Mouse (Mus musculus) embryonic facial prominence, embryonic 11.5 days (tissue): ENCODE measurements around the gene Aph1a. TPM values are rescaled to one million over a fixed set of nuclear protein-coding genes. Genes with fewer than 3 reads are reported as not detected.
"Not testable (repeated sequence)": the region's sequence is repeated elsewhere in the genome, so short reads cannot be mapped to it uniquely, and the experiment has no call there.

ENCODE experiments used
- ATAC-seq: fragments of 200-750 bp; cut with Nextera tagmentation; replicated peaks from 2 replicates; pipeline ENCODE4 v1.8.0; 2017; ENCODE audit warnings: low read depth; ENCODE audit not compliant: insufficient number of reproducible peaks, low FRiP score, low TSS enrichment
- DNase-seq: peaks from one replicate; pipeline ENCODE4 v3.0.0-alpha.2; 2015; ENCODE audit warnings: low spot score
- H3K27ac ChIP-seq: fragments of 300-500 bp; sonication (generic); replicated peaks from 2 replicates; pipeline ENCODE4 v1.5.1; 2014; ENCODE audit warnings: mild to moderate bottlenecking, low read depth, low read length, control low read depth
- H3K27me3 ChIP-seq: fragments of 300-500 bp; sonication (generic); 2 replicates; pipeline ENCODE4 v1.6.1; 2014; ENCODE audit warnings: mild to moderate bottlenecking, low read length, moderate library complexity, mixed read lengths; ENCODE audit not compliant: control insufficient read depth, insufficient read depth
- H3K36me3 ChIP-seq: fragments of 300-500 bp; sonication (generic); replicated peaks from 2 replicates; pipeline ENCODE4 v1.6.1; 2014; ENCODE audit warnings: low read depth, mild to moderate bottlenecking, low read length, moderate library complexity, mixed read lengths; ENCODE audit not compliant: control insufficient read depth, insufficient read depth
- H3K4me1 ChIP-seq: fragments of 300-500 bp; sonication (generic); 2 replicates; pipeline ENCODE4 v1.6.1; 2014; ENCODE audit warnings: low read length, mixed read lengths; ENCODE audit not compliant: control insufficient read depth, insufficient read depth
- H3K4me2 ChIP-seq: fragments of 300-500 bp; sonication (generic); 2 replicates; pipeline ENCODE4 v1.6.1; 2014; ENCODE audit warnings: low read depth, mild to moderate bottlenecking, control low read depth, low read length, moderate library complexity
- H3K4me3 ChIP-seq: fragments of 300-500 bp; sonication (generic); 2 replicates; pipeline ENCODE4 v1.5.1; 2014; ENCODE audit warnings: low read depth, low read length, control low read depth
- H3K9ac ChIP-seq: fragments of 300-500 bp; sonication (generic); replicated peaks from 2 replicates; pipeline ENCODE4 v1.6.1; 2014; ENCODE audit warnings: mild to moderate bottlenecking, control low read depth, low read length
- H3K9me3 ChIP-seq: fragments of 300-500 bp; sonication (generic); replicated peaks from 2 replicates; pipeline ENCODE4 v1.6.1; 2016; ENCODE audit warnings: mild to moderate bottlenecking, low read length, inconsistent platforms, mixed read lengths; ENCODE audit not compliant: control insufficient read depth
- WGBS: fragments of 180-500 bp; shearing (Covaris S2); extraction: QIAGEN DNeasy Blood & Tissue Kit; methylation state at CpG from one replicate; pipeline ENCODE4 v1.1.7; 2014; 5-methylcytosine and 5-hydroxymethylcytosine counted together
- polyA plus RNA-seq: library from polyadenylated mRNA; unstranded; fragments of >200 nt; fragmentation: Nextera tagmentation; extraction: Ambion mirVana; gene quantifications from 2 replicates; pipeline ENCODE4 v1.2.1, GENCODE M21; 2014

Aph1a gene
- polyA plus RNA-seq, 1 experiment from 2014 or later, result 31.8 TPM

- Histone ChIP-seq H3K4me1 (peaks cover 2% of the 10 kb centered on the region), H3K27me3 (no peaks in the 10 kb centered on the region), H3K4me3 (no peak overlapping the region), H3K36me3 (no peaks in the 10 kb centered on the region), H3K9ac (no peak overlapping the region), H3K27ac (0 out of 2 replicates have a peak overlapping the region, but pooled peaks have one; percentile 20), H3K9me3 (no peaks in the 10 kb centered on the region), H3K4me2 (no peak overlapping the region)
- 44% methylated on average over 3 of the region's 3 CpGs for WGBS
- DNase-seq (peak; percentile 83), ATAC-seq (no peak)
These were observed 4.1 kb upstream of the Aph1a start for GRCm38 (mm10) chr3:95889664-95890063.

DNA sequence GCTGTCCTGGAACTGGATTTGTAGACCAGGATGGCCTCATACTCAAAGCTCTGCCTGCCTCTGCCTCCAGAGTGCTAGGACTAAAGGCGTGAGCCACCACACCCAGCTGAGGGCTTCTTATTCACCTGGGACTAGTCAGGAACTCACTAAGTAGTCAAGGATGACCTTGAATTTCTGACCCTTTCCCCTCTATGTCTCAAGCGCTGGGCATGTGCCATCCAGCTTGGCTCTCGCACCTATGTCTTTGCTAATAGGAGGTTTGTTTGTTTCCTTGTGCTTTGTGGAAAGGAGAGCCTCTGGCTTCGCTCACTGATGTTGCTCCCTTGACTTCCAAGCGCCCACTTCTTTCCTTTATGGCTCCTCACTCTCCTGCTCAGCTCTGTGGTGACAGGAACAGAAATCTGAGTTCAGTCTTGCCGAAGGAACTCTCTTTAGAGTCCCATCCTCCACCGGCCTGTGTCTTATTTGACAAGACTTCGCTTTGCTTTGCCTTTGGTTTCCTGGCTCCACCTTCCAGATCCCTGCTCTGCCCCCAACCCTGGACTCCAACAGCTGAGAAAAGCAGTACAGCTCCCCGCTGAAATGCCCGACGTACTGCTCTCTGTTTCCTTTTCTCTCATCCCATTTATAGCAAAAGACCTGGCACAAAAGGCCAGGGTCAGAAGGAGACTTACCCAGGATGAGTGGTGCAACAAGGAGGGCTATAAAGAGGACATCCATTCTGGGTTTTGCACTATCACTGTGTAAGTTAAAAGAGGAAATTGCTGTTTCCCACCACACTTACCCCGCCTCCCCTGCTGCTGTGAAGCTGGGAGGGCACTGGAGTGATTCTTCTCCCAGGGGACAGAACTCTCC, 2.3 kb upstream of the Aph1a start, which contains the start of gene BC028528:
TSS of gene BC028528 (minus strand) at position 795 of the 855 bp plus-strand sequence.
- WGBS, result 21% methylated on average over 12 of the region's 12 CpGs
- Histone ChIP-seq H3K4me1 (peaks cover 2% of the 10 kb centered on the region), H3K27me3 (no peaks in the 10 kb centered on the region), H3K36me3 (no peaks in the 10 kb centered on the region), H3K4me3 (peak within 1 kb of the TSS; percentile 6; the same call in 1 of the 2 replicates), H3K9me3 (no peaks in the 10 kb centered on the region), H3K4me2 (peak within 1 kb of the TSS; percentile 27), H3K9ac (peak within 1 kb of the TSS; percentile 51), H3K27ac (peak within 1 kb of the TSS; percentile 66; the same call in 1 of the 2 replicates)
- ATAC-seq (no peak), DNase-seq (peak; percentile 60)

- H3K27me3 ChIP-seq, result no peaks in the 10 kb centered on the region
- H3K9me3 ChIP-seq, result no peaks in the 10 kb centered on the region
- peak overlapping the region; percentile 27 for H3K4me2 ChIP-seq
- H3K4me3 ChIP-seq, result peak overlapping the region; percentile 6; the same call in 1 of the 2 replicates
- no peak for DNase-seq
- peak overlapping the region; percentile 25; the same call in 1 of the 2 replicates for H3K27ac ChIP-seq
- H3K36me3 ChIP-seq, result no peaks in the 10 kb centered on the region
- H3K9ac ChIP-seq, result peak overlapping the region; percentile 51
- 32% methylated on average over 11 of the region's 11 CpGs for WGBS
- ATAC-seq, result no peak
- peaks cover 2% of the 10 kb centered on the region for H3K4me1 ChIP-seq
These were observed 1.4 kb upstream of the Aph1a start for GRCm38 (mm10) chr3:95892066-95893052.

- Histone ChIP-seq H3K4me3 (peak overlapping the region; percentile 68; the same call in 1 of the 2 replicates), H3K27ac (0 out of 2 replicates have a peak overlapping the region, but pooled peaks have one; percentile 16), H3K9ac (0 out of 2 replicates have a peak overlapping the region, but pooled peaks have one; percentile 29), H3K27me3 (no peaks in the 10 kb centered on the region), H3K36me3 (no peaks in the 10 kb centered on the region), H3K4me1 (peaks cover 2% of the 10 kb centered on the region), H3K4me2 (peak overlapping the region; percentile 26), H3K9me3 (no peaks in the 10 kb centered on the region)
- ATAC-seq (no peak), DNase-seq (peak; percentile 19)
- WGBS, result 22% methylated on average over 7 of the region's 7 CpGs
These were observed 643 bp upstream of the Aph1a start for GRCm38 (mm10) chr3:95893126-95893525.

DNA sequence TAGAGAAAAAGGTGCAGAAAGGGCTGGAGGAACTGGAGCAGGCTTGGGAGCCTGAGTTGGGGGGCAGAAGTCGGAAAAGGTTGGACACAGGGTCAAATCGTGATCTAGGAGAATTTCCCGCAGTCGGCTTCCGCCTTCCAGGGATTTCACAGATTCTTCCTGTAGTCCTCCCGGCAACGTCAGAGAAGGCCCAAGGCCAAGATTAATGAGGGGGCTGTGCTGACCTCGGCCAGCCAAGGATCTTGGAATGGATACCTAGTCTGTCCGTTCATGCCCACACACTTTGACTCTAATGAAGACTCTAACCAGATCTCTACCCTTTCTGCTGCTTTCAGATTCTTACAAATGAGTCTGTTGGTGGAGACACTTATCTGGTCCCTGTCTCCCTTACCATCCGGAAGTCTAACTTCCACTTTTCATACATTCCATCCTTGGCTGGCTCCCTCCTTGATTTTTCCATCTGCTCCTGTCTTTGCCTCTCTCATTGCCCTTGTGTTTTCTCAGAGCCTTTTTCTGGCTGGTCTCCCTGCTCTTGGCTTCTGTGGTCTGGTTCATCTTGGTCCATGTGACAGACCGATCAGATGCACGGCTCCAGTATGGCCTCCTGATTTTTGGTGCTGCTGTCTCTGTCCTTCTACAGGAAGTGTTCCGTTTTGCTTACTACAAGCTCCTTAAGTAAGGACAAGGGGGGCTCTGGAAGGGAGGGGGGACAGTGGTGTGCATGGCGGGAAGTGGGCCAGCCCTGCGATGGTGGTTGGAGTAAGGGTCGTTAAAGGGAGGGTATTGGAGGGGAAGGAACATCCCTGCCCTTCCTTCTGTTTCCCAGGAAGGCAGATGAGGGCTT, 770 bp downstream of the Aph1a start:
- Histone ChIP-seq H3K4me2 (peak overlapping the region; percentile 77), H3K9me3 (no peaks in the 10 kb centered on the region), H3K4me3 (peak overlapping the region; percentile 68), H3K27ac (no peak overlapping the region), H3K4me1 (peaks cover 2% of the 10 kb centered on the region), H3K9ac (peak overlapping the region; percentile 71), H3K27me3 (no peaks in the 10 kb centered on the region), H3K36me3 (no peaks in the 10 kb centered on the region)
- ATAC-seq, result no peak
- DNase-seq, result no peak
- 11% methylated on average over 16 of the region's 16 CpGs for WGBS

GRCm38 (mm10) chr3:95895501-95895900, 1.7 kb downstream of the Aph1a start:
- WGBS, result 88% methylated on average over 7 of the region's 7 CpGs
- H3K27ac ChIP-seq, ATAC-seq, H3K4me3 ChIP-seq, H3K9me3 ChIP-seq, DNase-seq, H3K9ac ChIP-seq, H3K4me2 ChIP-seq, H3K4me1 ChIP-seq, H3K27me3 ChIP-seq, H3K36me3 ChIP-seq: not testable (repeated sequence)

DNA sequence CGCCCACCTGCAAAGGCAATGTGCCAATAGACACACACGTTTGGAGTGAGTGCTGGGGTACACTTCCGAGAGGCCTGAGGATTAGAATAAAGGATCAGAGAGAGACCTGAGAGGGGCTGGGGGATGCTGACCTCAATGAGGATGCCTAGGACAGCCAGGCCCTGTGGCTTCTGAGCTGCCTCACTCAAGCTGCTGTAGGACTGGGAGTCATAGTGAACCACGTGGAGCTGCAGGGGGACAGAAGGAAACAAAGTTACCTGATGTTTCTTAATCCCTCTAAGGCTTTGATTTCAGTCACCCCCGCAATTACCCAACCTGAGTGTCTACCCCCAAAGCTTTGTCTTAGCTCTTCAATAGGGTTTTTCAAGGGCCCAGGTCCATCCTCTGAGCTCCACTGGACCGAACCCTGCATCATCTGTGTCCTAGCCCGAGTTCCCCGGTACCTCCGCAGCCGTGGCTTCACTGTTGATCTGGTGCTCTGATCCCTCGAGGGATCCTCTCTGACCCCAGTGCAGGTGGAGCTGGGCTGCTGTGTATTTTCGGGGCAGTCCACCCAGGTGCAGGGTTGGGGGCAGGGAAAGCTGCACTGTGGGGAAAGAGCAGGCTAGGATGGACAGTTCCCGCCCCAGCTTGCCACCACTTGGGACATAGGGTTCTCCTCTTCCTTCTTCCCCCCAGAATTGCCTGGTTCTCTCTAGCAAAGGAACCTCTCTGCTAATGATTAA, 6.2 kb downstream of the Aph1a start:
- ATAC-seq (no peak), DNase-seq (no peak)
- 76% methylated on average over 13 of the region's 13 CpGs for WGBS
- H3K27ac ChIP-seq, result no peak overlapping the region
- H3K4me2 ChIP-seq, result no peak overlapping the region
- H3K36me3 ChIP-seq, result no peaks in the 10 kb centered on the region
- H3K4me1 ChIP-seq, result peaks cover 2% of the 10 kb centered on the region
- H3K9ac ChIP-seq, result no peak overlapping the region
- no peaks in the 10 kb centered on the region for H3K9me3 ChIP-seq
- no peaks in the 10 kb centered on the region for H3K27me3 ChIP-seq
- H3K4me3 ChIP-seq, result no peak overlapping the region
